Mouse (Mus musculus): ENCODE measurements at regions not wholly inside any gene's neighbourhood (a gene's known extent, or its start where the extent isn't known, plus 50 kb on each side); places are given as distances from the start of the nearest gene placed in this dataset.
A peak's percentile ranks its signal among the peaks of the same experiment; 100 is the strongest.

- no peak for DNase-seq (ENCODE audit: low spot score)
Observed at GRCm38 (mm10) chr6:12140596-12140995, 233.0 kb downstream of the Phf14 start.

GRCm38 (mm10) chr6:12145216-12145615 is 237.6 kb downstream of the Phf14 start:
- no peak for DNase-seq (ENCODE audit: low spot score)

GRCm38 (mm10) chr6:12150613-12151333 is 243.2 kb downstream of the Phf14 start:
- no peak for DNase-seq (ENCODE audit: low spot score)

GRCm38 (mm10) chr6:12163971-12164370 is 256.4 kb downstream of the Phf14 start:
- no peak for DNase-seq (ENCODE audit: low spot score)

- no peak for DNase-seq (ENCODE audit: low spot score)
Observed at GRCm38 (mm10) chr6:12168533-12168932, 260.9 kb downstream of the Phf14 start.

- DNase-seq (ENCODE audit: low spot score), result no peak
Observed at GRCm38 (mm10) chr6:12169431-12169830, 261.8 kb downstream of the Phf14 start.

GRCm38 (mm10) chr6:12170722-12171121 is 263.1 kb downstream of the Phf14 start:
- DNase-seq (ENCODE audit: low spot score), result no peak

GRCm38 (mm10) chr6:12171189-12171588 is 263.6 kb downstream of the Phf14 start:
- DNase-seq (ENCODE audit: low spot score), result no peak

- DNase-seq (ENCODE audit: low spot score), result no peak
Observed at GRCm38 (mm10) chr6:12177996-12178395, 270.4 kb downstream of the Phf14 start.

GRCm38 (mm10) chr6:12180951-12181350 is 273.3 kb downstream of the Phf14 start:
- DNase-seq (ENCODE audit: low spot score), result no peak

GRCm38 (mm10) chr6:12210190-12210589 is 302.6 kb downstream of the Phf14 start:
- no peak for DNase-seq (ENCODE audit: low spot score)

GRCm38 (mm10) chr6:12214526-12215177 is 307.0 kb downstream of the Phf14 start:
- DNase-seq (ENCODE audit: low spot score), result no peak

- no peak for DNase-seq (ENCODE audit: low spot score)
Observed at GRCm38 (mm10) chr6:12215178-12215553, 307.6 kb downstream of the Phf14 start.

GRCm38 (mm10) chr6:12244151-12244550 is 336.5 kb downstream of the Phf14 start:
- no peak for DNase-seq (ENCODE audit: low spot score)

GRCm38 (mm10) chr6:12247975-12248374 is 340.4 kb downstream of the Phf14 start:
- DNase-seq (ENCODE audit: low spot score), result no peak

- DNase-seq (ENCODE audit: low spot score), result no peak
Observed at GRCm38 (mm10) chr6:12248599-12248998, 341.0 kb downstream of the Phf14 start.

GRCm38 (mm10) chr6:12254507-12254906 is 346.9 kb downstream of the Phf14 start:
- no peak for DNase-seq (ENCODE audit: low spot score)

GRCm38 (mm10) chr6:12255434-12255833 is 347.8 kb downstream of the Phf14 start:
- DNase-seq (ENCODE audit: low spot score), result no peak

GRCm38 (mm10) chr6:12258273-12258672 is 350.7 kb downstream of the Phf14 start:
- DNase-seq (ENCODE audit: low spot score), result no peak

GRCm38 (mm10) chr6:12258940-12259481 is 351.4 kb downstream of the Phf14 start:
- no peak for DNase-seq (ENCODE audit: low spot score)

GRCm38 (mm10) chr6:12259629-12260028 is 352.0 kb downstream of the Phf14 start:
- no peak for DNase-seq (ENCODE audit: low spot score)

GRCm38 (mm10) chr6:12260325-12261076 is 352.9 kb downstream of the Phf14 start:
- DNase-seq (ENCODE audit: low spot score), result peak; percentile 29

Measured in T-cell, adult 2 months (primary cell).